Mouse (Mus musculus): ENCODE data around the gene Arhgef33. TPM values are rescaled to one million over a fixed set of nuclear protein-coding genes. Genes with fewer than 3 reads are reported as not detected.

The Arhgef33 gene
- polyA plus RNA-seq, 1 experiment, result 0.21 TPM

DNA sequence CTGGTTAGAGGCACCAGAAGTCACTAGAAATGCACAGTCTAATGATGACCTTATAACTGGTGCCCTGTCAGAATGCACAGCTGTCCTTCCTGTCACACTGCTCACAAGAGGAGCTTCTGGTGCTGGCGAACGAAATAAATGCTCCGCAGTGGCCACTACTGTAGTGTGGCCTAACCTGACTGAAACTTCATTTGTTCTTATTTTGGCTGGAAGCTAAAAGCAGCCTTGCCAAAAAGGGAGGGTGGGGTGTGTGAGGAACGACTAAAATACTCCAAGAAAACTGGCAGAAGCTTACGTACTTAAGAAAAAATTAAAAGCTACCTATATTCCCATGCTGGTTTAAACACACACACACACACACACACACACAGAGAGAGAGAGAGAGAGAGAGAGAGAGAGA is 119.7 kb downstream of the Arhgef33 start:
- Histone ChIP-seq H3K4me3 (replicated peaks; ENCODE audit: extremely low read depth, low read depth, low read length) (no peak overlapping the region), H3K4me1 (ENCODE audit: control insufficient read depth, insufficient read depth, low read length) (no peaks in the 10 kb centered on the region; the same call in 1 of the 2 replicates)
- no peak for DNase-seq
- TF ChIP-seq CTCF (IDR thresholded peaks at IDR 0.05; ENCODE audit: insufficient read depth, low read length), result no peak
- no peak for TF ChIP-seq POLR2A (IDR thresholded peaks at IDR 0.05; ENCODE audit: borderline replicate concordance, extremely low read depth, low read depth, low read length)
- WGBS, result 53% methylated on average over 5 of the region's 5 CpGs

DNA sequence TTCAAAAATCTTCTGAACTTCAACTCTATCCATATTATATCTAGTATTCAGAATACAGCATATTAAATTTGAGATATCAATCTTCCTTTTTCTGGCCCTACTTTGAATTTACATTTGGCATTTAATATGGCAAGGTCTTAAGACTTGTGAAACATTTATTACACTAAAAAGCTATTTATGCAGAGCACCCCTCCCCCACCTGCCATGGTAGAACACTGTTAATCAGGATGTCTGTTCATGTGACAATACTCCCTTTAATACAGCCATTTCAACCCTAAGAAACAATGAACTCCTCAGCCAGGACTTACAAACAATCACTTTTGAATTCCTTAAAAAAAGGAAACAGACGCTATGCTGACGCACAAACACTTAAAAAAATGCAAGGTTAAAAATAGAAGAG is 120.8 kb downstream of the Arhgef33 start:
- H3K4me3 ChIP-seq (replicated peaks; ENCODE audit: extremely low read depth, low read depth, low read length), result no peak overlapping the region
- no peak for DNase-seq
- WGBS, result 52% methylated on average over 2 of the region's 2 CpGs
- TF ChIP-seq POLR2A (IDR thresholded peaks at IDR 0.05; ENCODE audit: borderline replicate concordance, extremely low read depth, low read depth, low read length), result no peak
- no peak for TF ChIP-seq CTCF (IDR thresholded peaks at IDR 0.05; ENCODE audit: insufficient read depth, low read length)
- H3K4me1 ChIP-seq (ENCODE audit: control insufficient read depth, insufficient read depth, low read length), result no peaks in the 10 kb centered on the region; the same call in 1 of the 2 replicates

DNA sequence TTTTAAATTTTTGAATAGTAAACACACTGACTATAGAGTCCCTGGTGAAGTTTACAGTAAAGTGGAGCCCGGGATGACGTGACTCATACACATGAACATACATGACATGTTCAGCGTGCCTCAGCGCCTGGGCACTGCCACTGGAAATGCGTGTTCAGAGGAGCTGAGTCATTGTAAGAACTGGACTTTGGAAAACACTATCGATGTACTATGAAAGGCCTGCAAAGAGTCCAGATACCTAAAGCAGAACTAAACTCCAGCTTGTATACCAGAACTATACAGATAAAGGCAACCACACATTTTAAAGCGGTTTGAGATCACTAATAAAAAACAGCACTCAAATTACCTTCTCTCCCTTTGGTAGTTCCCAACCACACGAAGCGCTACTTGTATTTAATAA is 124.8 kb downstream of the Arhgef33 start:
- H3K4me3 ChIP-seq (replicated peaks; ENCODE audit: extremely low read depth, low read depth, low read length), result no peak overlapping the region
- no peak for DNase-seq

DNA sequence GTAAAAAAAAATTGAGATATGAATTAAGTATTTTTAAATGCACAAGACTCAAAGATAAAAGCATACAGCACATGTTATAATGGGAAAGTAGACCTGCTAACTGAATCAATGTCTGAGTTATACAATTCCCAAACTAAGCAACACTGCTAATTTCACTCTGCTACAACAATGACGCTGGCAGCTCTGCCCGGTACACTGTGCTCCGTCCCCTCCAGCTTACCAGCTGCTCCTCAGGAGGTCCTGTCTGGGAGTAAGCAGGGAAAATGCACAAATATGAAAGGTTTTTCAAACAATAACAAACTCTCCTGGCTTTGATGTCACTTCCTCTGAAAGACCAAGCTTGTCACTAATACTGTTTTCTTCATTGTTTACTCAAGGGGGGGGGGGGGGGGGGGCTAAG is 127.2 kb downstream of the Arhgef33 start:
- Histone ChIP-seq H3K4me1 (ENCODE audit: control insufficient read depth, insufficient read depth, low read length) (no peaks in the 10 kb centered on the region; the same call in 1 of the 2 replicates), H3K4me3 (replicated peaks; ENCODE audit: extremely low read depth, low read depth, low read length) (no peak overlapping the region)
- 67% methylated on average over 3 of the region's 3 CpGs for WGBS
- no peak for TF ChIP-seq POLR2A (IDR thresholded peaks at IDR 0.05; ENCODE audit: borderline replicate concordance, extremely low read depth, low read depth, low read length)
- TF ChIP-seq CTCF (IDR thresholded peaks at IDR 0.05; ENCODE audit: insufficient read depth, low read length), result no peak
- DNase-seq, result no peak

More for the DNA sequence above, 124.8 kb downstream of the Arhgef33 start:
- TF ChIP-seq POLR2A (IDR thresholded peaks at IDR 0.05; ENCODE audit: borderline replicate concordance, extremely low read depth, low read depth, low read length) (no peak), CTCF (IDR thresholded peaks at IDR 0.05; ENCODE audit: insufficient read depth, low read length) (no peak)
- 90% methylated on average over 9 of the region's 9 CpGs for WGBS
- no peaks in the 10 kb centered on the region; the same call in 1 of the 2 replicates for H3K4me1 ChIP-seq (ENCODE audit: control insufficient read depth, insufficient read depth, low read length)

DNA sequence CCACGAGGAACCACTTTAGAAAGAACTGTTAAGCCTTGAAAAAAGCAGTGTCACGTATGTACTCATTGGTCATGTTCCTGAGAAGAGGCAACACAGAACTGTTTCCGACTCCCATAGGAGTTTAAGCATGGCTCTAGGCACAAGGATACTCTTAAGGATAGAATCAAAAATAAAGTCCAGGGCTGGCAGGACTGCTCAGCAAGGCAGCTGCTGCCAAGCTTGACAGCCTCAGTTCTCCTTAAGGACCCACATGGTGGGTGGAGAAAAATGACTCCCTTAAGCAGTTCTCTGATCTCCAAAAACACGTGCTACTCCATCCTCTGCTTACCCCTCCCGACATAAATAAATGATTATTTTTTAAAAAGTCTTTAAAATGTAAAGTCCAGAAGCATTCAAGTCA is 128.5 kb downstream of the Arhgef33 start:
- no peak for TF ChIP-seq POLR2A (IDR thresholded peaks at IDR 0.05; ENCODE audit: borderline replicate concordance, extremely low read depth, low read depth, low read length)
- TF ChIP-seq CTCF (IDR thresholded peaks at IDR 0.05; ENCODE audit: insufficient read depth, low read length), result no peak
- Histone ChIP-seq H3K4me3 (replicated peaks; ENCODE audit: extremely low read depth, low read depth, low read length) (no peak overlapping the region), H3K4me1 (ENCODE audit: control insufficient read depth, insufficient read depth, low read length) (no peaks in the 10 kb centered on the region; the same call in 1 of the 2 replicates)
- no peak for DNase-seq
- 74% methylated on average over 5 of the region's 5 CpGs for WGBS

DNA sequence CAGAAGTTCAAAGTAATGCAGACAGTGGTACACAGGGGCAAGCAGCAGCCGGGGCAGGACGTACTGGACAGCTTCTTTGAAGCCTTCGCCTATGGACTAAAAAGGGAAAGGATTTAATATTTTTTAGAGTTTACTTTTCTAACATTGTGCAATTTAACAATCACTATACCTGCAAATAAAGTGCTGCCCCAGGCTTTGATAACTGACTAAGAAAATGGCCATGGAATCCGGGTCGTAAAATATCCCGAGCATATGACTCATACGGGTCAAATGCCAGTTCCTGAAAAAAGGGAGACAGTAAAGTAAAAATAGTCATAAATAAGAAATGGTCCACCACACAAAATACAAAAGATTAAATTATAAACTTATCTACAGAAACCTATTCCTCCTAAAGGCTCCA is 138.2 kb downstream of the Arhgef33 start:
- DNase-seq, result no peak
- H3K4me1 ChIP-seq (ENCODE audit: control insufficient read depth, insufficient read depth, low read length), result no peaks in the 10 kb centered on the region
- WGBS, result 79% methylated on average over 7 of the region's 7 CpGs
- TF ChIP-seq CTCF (IDR thresholded peaks at IDR 0.05; ENCODE audit: insufficient read depth, low read length) (no peak), POLR2A (IDR thresholded peaks at IDR 0.05; ENCODE audit: borderline replicate concordance, extremely low read depth, low read depth, low read length) (no peak)
- H3K4me3 ChIP-seq (replicated peaks; ENCODE audit: extremely low read depth, low read depth, low read length), result no peak overlapping the region

DNA sequence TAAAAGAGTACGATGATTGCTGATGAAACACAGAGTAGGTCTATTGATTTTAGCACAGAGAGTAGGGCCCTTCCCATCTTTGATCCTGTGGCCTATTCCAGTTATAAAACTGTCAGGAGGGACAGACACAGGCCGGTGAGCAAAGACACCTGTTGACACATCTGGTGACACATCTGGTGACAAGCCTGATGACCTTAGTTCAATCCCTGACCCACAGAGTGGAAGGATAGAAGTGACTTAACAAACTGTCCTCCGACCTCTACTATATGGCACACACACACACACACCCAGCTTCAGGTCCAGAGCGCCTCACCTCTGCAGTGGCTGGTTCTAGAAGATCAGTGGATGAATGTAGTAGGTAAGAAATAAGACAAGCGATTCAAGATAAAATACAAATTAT is 139.3 kb downstream of the Arhgef33 start:
- no peak for TF ChIP-seq POLR2A (IDR thresholded peaks at IDR 0.05; ENCODE audit: borderline replicate concordance, extremely low read depth, low read depth, low read length)
- TF ChIP-seq CTCF (IDR thresholded peaks at IDR 0.05; ENCODE audit: insufficient read depth, low read length), result no peak
- DNase-seq, result no peak
- WGBS, result 87% methylated on average over 5 of the region's 5 CpGs

More for the DNA sequence above, 139.3 kb downstream of the Arhgef33 start:
- H3K4me1 ChIP-seq (ENCODE audit: control insufficient read depth, insufficient read depth, low read length), result no peaks in the 10 kb centered on the region
- H3K4me3 ChIP-seq (replicated peaks; ENCODE audit: extremely low read depth, low read depth, low read length), result no peak overlapping the region

Other genes with a start within 250 kb of the Arhgef33 start
- 18.2 and 18.5 TPM in 2 replicates for gene Hnrnpll, start 245.1 kb upstream of the Arhgef33 start, polyA plus RNA-seq (2012; rRNA removed)
- gene Galm, start 179.9 kb upstream of the Arhgef33 start, polyA plus RNA-seq (2012; rRNA removed), result 3.8 and 7.6 TPM in 2 replicates
- gene Srsf7, start 100.1 kb upstream of the Arhgef33 start, polyA plus RNA-seq (2012; rRNA removed), result 31.5 and 46.7 TPM in 2 replicates
- gene Ttc39d, start 99.9 kb upstream of the Arhgef33 start, polyA plus RNA-seq (2012; rRNA removed), result 0.06 TPM in 1 of 2 replicates, not detected in the other
- gene Gemin6, start 83.0 kb upstream of the Arhgef33 start, polyA plus RNA-seq (2012; rRNA removed), result 0.79 and 1.6 TPM in 2 replicates
- gene Morn2, start 17.2 kb upstream of the Arhgef33 start, polyA plus RNA-seq (2012; rRNA removed), result 4.2 and 7.5 TPM in 2 replicates
- 7.7 and 10.2 TPM in 2 replicates for gene Dhx57, start 16.9 kb upstream of the Arhgef33 start, polyA plus RNA-seq (2012; rRNA removed)
- gene Gm10190, start 66.1 kb downstream of the Arhgef33 start, polyA plus RNA-seq (2012; rRNA removed), result 0.79 TPM in 1 of 2 replicates, not detected in the other
- gene Sos1, start 173.0 kb downstream of the Arhgef33 start, polyA plus RNA-seq (2012; rRNA removed), result 2.5 and 2.9 TPM in 2 replicates